Mouse (Mus musculus): ENCODE measurements at regions not wholly inside any gene's neighbourhood (a gene's known extent, or its start where the extent isn't known, plus 50 kb on each side); places are given as distances from the start of the nearest gene placed in this dataset.

- WGBS: 82% methylated on average over 4 of the region's 4 CpGs
- Histone ChIP-seq H3K27ac (ENCODE audit: low read depth, low read length) (no peak overlapping the region), H3K4me3 (ENCODE audit: low read depth, low read length) (no peak overlapping the region), H3K4me2 (ENCODE audit: low read depth) (no peak overlapping the region), H3K9me3 (ENCODE audit: low read length) (no peaks in the 10 kb centered on the region), H3K9ac (no peak overlapping the region), H3K4me1 (ENCODE audit: insufficient read depth) (no peaks in the 10 kb centered on the region), H3K36me3 (ENCODE audit: insufficient read depth) (no peaks in the 10 kb centered on the region), H3K27me3 (ENCODE audit: insufficient read depth, low read length) (no peaks in the 10 kb centered on the region)
- DNase-seq (no peak), ATAC-seq (no peak)
- no peak for TF ChIP-seq CTCF (IDR thresholded peaks at IDR 0.05; ENCODE audit: low read depth)
These were observed 284.0 kb downstream of the Rapgef2 start for GRCm38 (mm10) chr3:79002173-79002848.

- Histone ChIP-seq H3K4me1 (ENCODE audit: insufficient read depth) (no peaks in the 10 kb centered on the region), H3K36me3 (ENCODE audit: insufficient read depth) (no peaks in the 10 kb centered on the region), H3K9me3 (ENCODE audit: low read length) (no peaks in the 10 kb centered on the region), H3K4me2 (ENCODE audit: low read depth) (no peak overlapping the region), H3K9ac (no peak overlapping the region), H3K4me3 (ENCODE audit: low read depth, low read length) (no peak overlapping the region), H3K27me3 (ENCODE audit: insufficient read depth, low read length) (no peaks in the 10 kb centered on the region), H3K27ac (ENCODE audit: low read depth, low read length) (no peak overlapping the region)
- ATAC-seq (no peak), DNase-seq (no peak)
- 88% methylated on average over 4 of the region's 4 CpGs for WGBS
- TF ChIP-seq CTCF (IDR thresholded peaks at IDR 0.05; ENCODE audit: low read depth): no peak
These were observed 284.6 kb downstream of the Rapgef2 start for GRCm38 (mm10) chr3:79001754-79002153.

- Histone ChIP-seq H3K4me2 (ENCODE audit: low read depth) (no peak overlapping the region), H3K4me3 (ENCODE audit: low read depth, low read length) (no peak overlapping the region), H3K27ac (ENCODE audit: low read depth, low read length) (no peak overlapping the region), H3K9ac (no peak overlapping the region), H3K36me3 (ENCODE audit: insufficient read depth) (no peaks in the 10 kb centered on the region), H3K4me1 (ENCODE audit: insufficient read depth) (no peaks in the 10 kb centered on the region), H3K9me3 (ENCODE audit: low read length) (no peaks in the 10 kb centered on the region), H3K27me3 (ENCODE audit: insufficient read depth, low read length) (no peaks in the 10 kb centered on the region)
- no peak for TF ChIP-seq CTCF (IDR thresholded peaks at IDR 0.05; ENCODE audit: low read depth)
- ATAC-seq (peak; percentile 56; the same call in 1 of the 2 replicates), DNase-seq (no peak)
- 53% methylated on average over 2 of the region's 2 CpGs for WGBS
These were observed 286.0 kb downstream of the Rapgef2 start for GRCm38 (mm10) chr3:79000293-79000692.

GRCm38 (mm10) chr3:78999803-79000202, 286.5 kb downstream of the Rapgef2 start:
- no peak overlapping the region for H3K27ac ChIP-seq (ENCODE audit: low read depth, low read length)
- H3K9ac ChIP-seq: no peak overlapping the region
- no peaks in the 10 kb centered on the region for H3K27me3 ChIP-seq (ENCODE audit: insufficient read depth, low read length)
- no peak overlapping the region for H3K4me2 ChIP-seq (ENCODE audit: low read depth)
- H3K4me1 ChIP-seq (ENCODE audit: insufficient read depth): no peaks in the 10 kb centered on the region
- H3K4me3 ChIP-seq (ENCODE audit: low read depth, low read length): no peak overlapping the region
- 53% methylated on average over 3 of the region's 3 CpGs for WGBS
- DNase-seq (no peak), ATAC-seq (no peak)
- no peak for TF ChIP-seq CTCF (IDR thresholded peaks at IDR 0.05; ENCODE audit: low read depth)
- no peaks in the 10 kb centered on the region for H3K9me3 ChIP-seq (ENCODE audit: low read length)
- no peaks in the 10 kb centered on the region for H3K36me3 ChIP-seq (ENCODE audit: insufficient read depth)

GRCm38 (mm10) chr3:78988120-78988519, 298.2 kb downstream of the Rapgef2 start:
- no peak for TF ChIP-seq CTCF (IDR thresholded peaks at IDR 0.05; ENCODE audit: low read depth)
- Histone ChIP-seq H3K27me3 (ENCODE audit: insufficient read depth, low read length) (no peaks in the 10 kb centered on the region), H3K9me3 (ENCODE audit: low read length) (no peaks in the 10 kb centered on the region), H3K4me1 (ENCODE audit: insufficient read depth) (no peaks in the 10 kb centered on the region), H3K36me3 (ENCODE audit: insufficient read depth) (no peaks in the 10 kb centered on the region), H3K4me3 (ENCODE audit: low read depth, low read length) (no peak overlapping the region), H3K27ac (ENCODE audit: low read depth, low read length) (no peak overlapping the region), H3K4me2 (ENCODE audit: low read depth) (no peak overlapping the region), H3K9ac (no peak overlapping the region)
- ATAC-seq: peak; percentile 38; the same call in 1 of the 2 replicates
- WGBS: 70% methylated on average over 2 of the region's 2 CpGs
- DNase-seq: peak; percentile 2

- Histone ChIP-seq H3K4me3 (ENCODE audit: low read depth, low read length) (no peak overlapping the region), H3K9me3 (ENCODE audit: low read length) (no peaks in the 10 kb centered on the region), H3K9ac (no peak overlapping the region), H3K27ac (ENCODE audit: low read depth, low read length) (no peak overlapping the region), H3K27me3 (ENCODE audit: insufficient read depth, low read length) (no peaks in the 10 kb centered on the region), H3K4me2 (ENCODE audit: low read depth) (no peak overlapping the region), H3K36me3 (ENCODE audit: insufficient read depth) (no peaks in the 10 kb centered on the region), H3K4me1 (ENCODE audit: insufficient read depth) (no peaks in the 10 kb centered on the region)
- ATAC-seq (no peak), DNase-seq (no peak)
- TF ChIP-seq CTCF (IDR thresholded peaks at IDR 0.05; ENCODE audit: low read depth): peak; percentile 6; the same call in 1 of the 2 replicates
- WGBS: 73% methylated on average over 7 of the region's 7 CpGs
These were observed 299.6 kb downstream of the Rapgef2 start for GRCm38 (mm10) chr3:78986726-78987125.

- Histone ChIP-seq H3K4me1 (ENCODE audit: insufficient read depth) (no peaks in the 10 kb centered on the region), H3K27me3 (ENCODE audit: insufficient read depth, low read length) (no peaks in the 10 kb centered on the region), H3K9me3 (ENCODE audit: low read length) (no peaks in the 10 kb centered on the region), H3K4me3 (ENCODE audit: low read depth, low read length) (no peak overlapping the region), H3K36me3 (ENCODE audit: insufficient read depth) (no peaks in the 10 kb centered on the region), H3K4me2 (ENCODE audit: low read depth) (no peak overlapping the region), H3K27ac (ENCODE audit: low read depth, low read length) (no peak overlapping the region), H3K9ac (no peak overlapping the region)
- TF ChIP-seq CTCF (IDR thresholded peaks at IDR 0.05; ENCODE audit: low read depth): no peak
- DNase-seq: no peak
- 95% methylated on average over 3 of the region's 3 CpGs for WGBS
- no peak for ATAC-seq
These were observed 305.3 kb downstream of the Rapgef2 start for GRCm38 (mm10) chr3:78981057-78981456.

All from forebrain, postnatal 0 days (tissue).